Mouse (Mus musculus) midbrain, embryonic 12.5 days (tissue): ENCODE data around the gene Tpt1. TPM values are rescaled to one million over a fixed set of nuclear protein-coding genes. Genes with fewer than 3 reads are reported as not detected.
"Not testable (repeated sequence)": the region's sequence is repeated elsewhere in the genome, so short reads cannot be mapped to it uniquely, and the experiment has no call there.

Experiments used
- ATAC-seq: fragments of 200-750 bp; cut with Nextera tagmentation; 2 replicates; pipeline ENCODE4 v1.8.0; 2017; ENCODE audit warnings: low read depth, moderate TSS enrichment, moderate library complexity; ENCODE audit not compliant: low FRiP score
- H3K27ac ChIP-seq: fragments of 300-500 bp; sonication (generic); replicated peaks from 2 replicates; pipeline ENCODE4 v1.5.1; 2016; ENCODE audit warnings: mild to moderate bottlenecking
- H3K27me3 ChIP-seq: fragments of 300-500 bp; sonication (generic); 2 replicates; pipeline ENCODE4 v1.6.1; 2016; ENCODE audit warnings: mild to moderate bottlenecking
- H3K36me3 ChIP-seq: fragments of 300-500 bp; sonication (generic); 2 replicates; pipeline ENCODE4 v1.6.1; 2016
- H3K4me1 ChIP-seq: fragments of 300-500 bp; sonication (generic); 2 replicates; pipeline ENCODE4 v1.6.1; 2016
- H3K4me2 ChIP-seq: fragments of 300-500 bp; sonication (generic); replicated peaks from 2 replicates; pipeline ENCODE4 v1.6.1; 2016; ENCODE audit warnings: mild to moderate bottlenecking, moderate library complexity
- H3K4me3 ChIP-seq: fragments of 300-500 bp; sonication (generic); 2 replicates; pipeline ENCODE4 v1.5.1; 2016; ENCODE audit warnings: mild to moderate bottlenecking
- H3K9ac ChIP-seq: fragments of 300-500 bp; sonication (generic); replicated peaks from 2 replicates; pipeline ENCODE4 v1.6.1; 2016; ENCODE audit warnings: mild to moderate bottlenecking, moderate library complexity
- H3K9me3 ChIP-seq: fragments of 300-500 bp; sonication (generic); 2 replicates; pipeline ENCODE4 v1.6.1; 2016; ENCODE audit warnings: mild to moderate bottlenecking
- WGBS: fragments of 180-500 bp; shearing (Covaris S2); methylation state at CpG from one replicate; pipeline ENCODE4 v1.1.7; 2016; 5-methylcytosine and 5-hydroxymethylcytosine counted together
- polyA plus RNA-seq: library from polyadenylated mRNA; unstranded; fragments of >200 nt; fragmentation: Nextera tagmentation; extraction: Ambion mirVana; gene quantifications from 2 replicates; pipeline ENCODE4 v1.2.1, GENCODE M21; 2016

Gene Tpt1
- polyA plus RNA-seq, 1 experiment from 2014 or later: 921 TPM

DNA sequence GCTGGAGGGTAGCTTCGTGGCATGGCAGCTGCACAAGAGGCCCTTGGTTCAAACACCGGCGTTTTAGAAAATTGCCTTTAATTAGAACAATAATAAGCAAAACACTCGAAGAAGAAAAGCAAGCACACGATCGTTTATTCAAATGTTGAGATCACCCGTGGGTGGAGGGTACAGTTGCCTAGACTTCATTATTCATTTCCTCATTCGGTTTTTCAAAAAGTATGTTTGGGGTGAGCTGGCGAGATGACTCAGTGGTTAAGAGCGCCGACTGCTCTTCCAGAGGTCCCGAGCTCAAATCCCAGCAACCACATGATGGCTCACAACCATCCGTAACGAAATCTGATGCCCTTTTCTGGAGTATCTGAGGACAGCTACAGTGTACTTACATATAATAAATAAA, 15.1 kb upstream of the Tpt1 start:
- Histone ChIP-seq H3K4me1 (peaks cover 24% of the 10 kb centered on the region), H3K27me3 (peaks cover 27% of the 10 kb centered on the region)
- not testable (repeated sequence) for H3K4me3 ChIP-seq, H3K4me2 ChIP-seq, H3K9ac ChIP-seq, ATAC-seq, H3K27ac ChIP-seq, H3K9me3 ChIP-seq, H3K36me3 ChIP-seq
- WGBS: 67% methylated on average over 14 of the region's 14 CpGs

- WGBS: 95% methylated on average over 2 of the region's 2 CpGs
- no peaks in the 10 kb centered on the region for H3K36me3 ChIP-seq
These were observed 12.9 kb upstream of the Tpt1 start for GRCm38 (mm10) chr14:75832031-75832430.

DNA sequence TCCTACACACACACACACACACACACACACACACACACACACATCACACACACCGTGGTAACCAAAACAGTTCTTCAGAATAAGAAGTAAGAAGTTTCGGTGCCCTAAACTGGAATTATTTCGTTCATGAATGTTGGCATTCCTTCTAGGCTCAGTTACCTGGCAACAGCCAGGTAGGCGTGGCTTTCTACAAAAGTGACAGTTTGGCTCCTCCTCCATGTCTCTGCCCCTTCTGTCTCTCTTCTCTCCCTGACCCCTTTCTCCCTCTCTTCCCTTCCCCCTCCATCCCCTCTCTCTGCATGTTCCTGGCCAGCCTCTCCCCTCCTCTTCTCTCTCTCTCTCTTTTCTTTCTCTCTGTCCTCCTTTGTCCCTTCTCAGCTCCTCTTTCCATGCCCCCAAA, 11.9 kb upstream of the Tpt1 start:
- Histone ChIP-seq H3K27me3 (peaks cover 14% of the 10 kb centered on the region), H3K4me1 (peaks cover 29% of the 10 kb centered on the region), H3K4me2 (peak overlapping the region; percentile 90), H3K36me3 (no peaks in the 10 kb centered on the region), H3K4me3 (no peak overlapping the region), H3K9me3 (no peaks in the 10 kb centered on the region), H3K27ac (0 out of 2 replicates have a peak overlapping the region, but pooled peaks have one; percentile 82), H3K9ac (peak overlapping the region; percentile 21; the same call in 1 of the 2 replicates)
- no peak for ATAC-seq
- WGBS: 20% methylated on average over 4 of the region's 4 CpGs

More at GRCm38 (mm10) chr14:75832031-75832430, 12.9 kb upstream of the Tpt1 start:
- H3K9me3 ChIP-seq: no peaks in the 10 kb centered on the region
- no peak overlapping the region for H3K9ac ChIP-seq
- no peak for ATAC-seq
- peaks cover 23% of the 10 kb centered on the region for H3K27me3 ChIP-seq
- no peak overlapping the region for H3K4me3 ChIP-seq
- H3K4me2 ChIP-seq: no peak overlapping the region
- no peak overlapping the region for H3K27ac ChIP-seq
- H3K4me1 ChIP-seq: peaks cover 29% of the 10 kb centered on the region

DNA sequence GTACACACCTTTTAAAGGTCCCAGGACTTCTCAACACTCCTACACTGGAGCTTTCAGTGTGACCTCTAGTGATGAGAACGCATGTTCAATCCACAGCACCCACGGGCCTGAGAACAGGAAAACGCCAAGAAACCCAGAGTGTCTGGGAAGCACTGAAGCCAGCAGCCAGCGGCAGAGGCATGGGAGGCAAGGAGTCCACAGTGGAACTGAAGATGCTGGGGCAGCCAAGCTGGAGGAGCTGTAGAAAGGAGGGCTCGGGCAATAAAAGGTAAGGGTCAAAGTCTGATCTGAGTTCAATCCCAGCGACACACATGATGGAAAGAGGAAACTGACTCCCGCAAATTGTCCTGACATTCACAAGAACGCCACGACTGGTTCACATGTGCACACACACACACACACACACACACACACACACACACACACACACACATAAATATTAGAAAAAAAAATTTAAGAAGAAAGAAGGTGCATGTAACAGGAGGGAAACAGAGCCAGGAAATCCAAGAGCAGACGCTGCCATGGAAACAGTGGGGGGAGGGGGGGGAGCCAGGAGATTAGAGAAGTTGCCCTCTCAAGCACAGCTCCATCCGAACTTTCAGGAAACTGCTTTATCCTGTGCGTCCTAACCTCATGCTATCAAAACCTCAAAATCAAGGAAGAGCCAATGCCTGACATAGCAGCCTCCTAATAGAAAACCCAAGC, 11.2 kb upstream of the Tpt1 start:
- 5% methylated on average over 12 of the region's 12 CpGs for WGBS

GRCm38 (mm10) chr14:75834251-75834738, 10.6 kb upstream of the Tpt1 start:
- Histone ChIP-seq H3K4me3 (peak overlapping the region; percentile 43), H3K27ac (peak overlapping the region; percentile 82), H3K4me1 (peaks cover 18% of the 10 kb centered on the region), H3K4me2 (peak overlapping the region; percentile 90), H3K9ac (peak overlapping the region; percentile 57), H3K36me3 (no peaks in the 10 kb centered on the region), H3K9me3 (no peaks in the 10 kb centered on the region), H3K27me3 (peaks cover under 1% of the 10 kb centered on the region; the same call in 1 of the 2 replicates)
- 0% methylated on average over 10 of the region's 10 CpGs for WGBS
- peak; percentile 88 for ATAC-seq

More for the DNA sequence above, 11.2 kb upstream of the Tpt1 start:
- Histone ChIP-seq H3K9ac (peak overlapping the region; percentile 21; the same call in 1 of the 2 replicates), H3K27me3 (peaks cover 7% of the 10 kb centered on the region), H3K4me3 (peak overlapping the region; percentile 43), H3K4me2 (peak overlapping the region; percentile 90), H3K4me1 (peaks cover 23% of the 10 kb centered on the region), H3K9me3 (no peaks in the 10 kb centered on the region), H3K36me3 (no peaks in the 10 kb centered on the region), H3K27ac (peak overlapping the region; percentile 82)
- ATAC-seq: peak; percentile 61

- H3K36me3 ChIP-seq: no peaks in the 10 kb centered on the region
- H3K4me1 ChIP-seq: peaks cover 17% of the 10 kb centered on the region
- peak overlapping the region; percentile 43 for H3K4me3 ChIP-seq
- no peaks in the 10 kb centered on the region for H3K27me3 ChIP-seq
- H3K9ac ChIP-seq: peak overlapping the region; percentile 57
- H3K4me2 ChIP-seq: peak overlapping the region; percentile 90
- H3K9me3 ChIP-seq: no peaks in the 10 kb centered on the region
- H3K27ac ChIP-seq: peak overlapping the region; percentile 82
- ATAC-seq: peak; percentile 21; the same call in 1 of the 2 replicates
- WGBS: under 1% methylated on average over 16 of the region's 16 CpGs
These were observed 10.0 kb upstream of the Tpt1 start for GRCm38 (mm10) chr14:75834739-75835381.

DNA sequence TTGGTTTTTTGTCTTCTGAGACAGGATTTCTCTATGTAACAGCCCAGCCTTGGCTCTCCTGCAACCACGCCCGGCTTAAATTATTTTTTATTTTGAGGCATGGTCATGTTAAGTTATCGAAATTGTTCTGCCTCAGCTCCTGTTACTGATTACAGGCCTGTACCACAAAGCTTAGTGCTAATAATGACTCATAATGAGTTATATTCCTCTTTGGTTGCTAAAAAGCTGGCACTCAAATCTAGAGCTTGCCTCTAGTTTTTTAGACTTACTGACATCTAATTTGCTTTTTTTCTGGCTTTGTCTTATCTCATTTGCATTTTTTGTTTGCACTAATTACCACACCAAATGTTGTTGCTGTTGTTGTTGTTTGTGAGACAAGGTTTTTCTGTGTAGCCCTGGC, 8.3 kb upstream of the Tpt1 start:
- Histone ChIP-seq H3K9ac (no peak overlapping the region), H3K36me3 (no peaks in the 10 kb centered on the region), H3K27me3 (no peaks in the 10 kb centered on the region), H3K4me1 (peaks cover 17% of the 10 kb centered on the region), H3K4me3 (no peak overlapping the region), H3K4me2 (no peak overlapping the region), H3K27ac (no peak overlapping the region), H3K9me3 (no peaks in the 10 kb centered on the region)
- no peak for ATAC-seq
- 94% methylated on average over 3 of the region's 3 CpGs for WGBS

DNA sequence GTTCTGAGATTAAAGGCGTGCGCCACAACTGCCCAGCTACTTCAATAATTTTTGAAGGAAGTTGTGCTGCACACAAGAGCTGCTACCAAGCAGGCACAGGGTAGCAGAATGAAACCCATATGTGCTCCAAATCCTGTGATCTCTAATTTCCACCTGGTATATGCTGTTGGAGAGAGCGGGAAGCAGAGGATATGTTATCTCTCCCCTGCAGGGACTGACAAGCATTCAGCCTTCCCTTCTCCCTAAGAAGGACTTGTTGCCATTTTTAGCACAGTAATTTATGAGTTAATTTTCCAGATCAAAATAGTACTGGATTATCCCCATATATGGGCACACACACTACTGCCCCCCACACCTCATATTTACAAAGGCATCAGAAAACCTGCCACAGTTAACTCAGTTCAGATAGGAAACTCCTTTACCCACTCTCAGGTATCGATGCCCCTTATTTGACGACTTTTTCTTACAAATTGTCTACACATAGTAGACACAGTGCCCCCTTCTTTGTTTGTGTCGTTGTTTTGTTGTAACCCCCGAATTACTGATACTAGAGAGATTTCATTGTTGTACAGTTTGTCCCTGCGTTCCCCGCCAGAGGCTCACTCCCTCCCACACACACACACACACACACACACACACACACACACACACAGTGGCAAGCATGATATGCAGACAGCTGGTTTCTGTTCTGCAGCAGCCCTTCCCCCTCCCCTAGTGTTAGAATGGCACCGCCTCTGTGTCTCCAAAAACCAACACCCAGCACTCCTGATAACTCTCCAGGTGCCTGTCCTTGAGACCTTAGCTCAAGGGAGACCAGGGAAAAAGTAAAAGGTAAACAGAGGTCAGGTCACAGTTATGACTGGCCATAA, 7.6 kb upstream of the Tpt1 start:
- WGBS: 83% methylated on average over 10 of the region's 10 CpGs
- no peak overlapping the region for H3K4me2 ChIP-seq
- no peak overlapping the region for H3K27ac ChIP-seq
- no peaks in the 10 kb centered on the region for H3K36me3 ChIP-seq
- no peaks in the 10 kb centered on the region for H3K27me3 ChIP-seq
- H3K4me1 ChIP-seq: peaks cover 17% of the 10 kb centered on the region
- no peak for ATAC-seq
- H3K9me3 ChIP-seq: no peaks in the 10 kb centered on the region
- H3K4me3 ChIP-seq: no peak overlapping the region
- H3K9ac ChIP-seq: no peak overlapping the region

- H3K9me3 ChIP-seq, H3K36me3 ChIP-seq, ATAC-seq, H3K27ac ChIP-seq, H3K4me1 ChIP-seq, H3K4me3 ChIP-seq, H3K27me3 ChIP-seq, H3K9ac ChIP-seq, H3K4me2 ChIP-seq: not testable (repeated sequence)
- 72% methylated on average over 2 of the region's 2 CpGs for WGBS
These were observed 3.1 kb upstream of the Tpt1 start for GRCm38 (mm10) chr14:75841758-75842157.

DNA sequence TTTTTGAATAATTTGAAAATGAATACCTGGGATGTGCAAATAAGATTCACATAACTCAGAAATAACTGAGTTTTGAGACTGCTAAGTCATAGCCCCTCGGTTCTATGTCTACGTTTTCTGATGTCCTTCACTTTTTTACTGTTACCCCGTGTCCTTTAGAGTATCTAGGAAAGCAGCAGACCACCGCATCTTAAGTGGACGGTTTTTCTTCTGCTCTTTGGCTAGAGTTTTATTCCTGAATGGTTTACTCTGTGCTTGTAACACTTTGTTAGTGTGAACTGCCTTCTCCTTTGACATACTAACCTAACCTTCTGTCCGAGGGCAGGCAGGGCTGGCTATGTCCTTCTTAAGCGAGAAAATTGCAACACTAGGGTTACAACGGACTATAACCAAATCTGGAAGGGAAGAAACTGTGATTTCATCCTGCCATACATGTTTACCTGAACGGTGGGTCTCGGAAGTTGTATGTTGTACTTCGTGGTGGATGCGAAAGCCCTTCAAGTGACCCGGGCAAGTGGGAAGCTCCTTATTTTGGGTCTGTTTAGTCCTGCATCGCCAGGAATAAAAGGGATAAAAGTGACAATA, 690 bp upstream of the Tpt1 start:
- Histone ChIP-seq H3K27ac (peak overlapping the region; percentile 97), H3K27me3 (no peaks in the 10 kb centered on the region), H3K9ac (peak overlapping the region; percentile 83), H3K36me3 (peaks cover 27% of the 10 kb centered on the region), H3K4me2 (peak overlapping the region; percentile 74), H3K4me1 (peaks cover 25% of the 10 kb centered on the region), H3K9me3 (no peaks in the 10 kb centered on the region), H3K4me3 (peak overlapping the region; percentile 82)
- no peak for ATAC-seq
- 8% methylated on average over 14 of the region's 14 CpGs for whole genome bisulfite sequencing

GRCm38 (mm10) chr14:75845698-75846115, 814 bp downstream of the Tpt1 start:
- Histone ChIP-seq H3K4me1 (peaks cover 35% of the 10 kb centered on the region), H3K9me3 (no peaks in the 10 kb centered on the region)
- WGBS: under 1% methylated on average over 40 of the region's 40 CpGs

More at GRCm38 (mm10) chr14:75845698-75846115, 814 bp downstream of the Tpt1 start:
- no peaks in the 10 kb centered on the region for H3K27me3 ChIP-seq
- peak overlapping the region; percentile 74 for H3K4me2 ChIP-seq
- H3K9ac ChIP-seq: peak overlapping the region; percentile 90
- peak; percentile 59 for ATAC-seq
- H3K4me3 ChIP-seq: peak overlapping the region; percentile 82
- H3K36me3 ChIP-seq: peaks cover 41% of the 10 kb centered on the region
- peak overlapping the region; percentile 97 for H3K27ac ChIP-seq
